Mouse (Mus musculus) forebrain, embryonic 16.5 days (tissue): ENCODE results near the gene Kcmf1. TPM values are rescaled to one million over a fixed set of nuclear protein-coding genes. Genes with fewer than 3 reads are reported as not detected.

ENCODE experiments used
- ATAC-seq: fragments of 200-750 bp; cut with Nextera tagmentation; 2 replicates; pipeline ENCODE4 v1.8.0; 2017; ENCODE audit warnings: mild to moderate bottlenecking, moderate library complexity
- H3K27ac ChIP-seq: fragments of 300-500 bp; sonication (generic); 2 replicates; pipeline ENCODE4 v1.5.1; 2014; ENCODE audit warnings: low read length, control low read depth
- H3K27me3 ChIP-seq: fragments of 300-500 bp; sonication (generic); replicated peaks from 2 replicates; pipeline ENCODE4 v1.6.1; 2014; ENCODE audit warnings: low read length; ENCODE audit not compliant: control insufficient read depth, insufficient read depth
- H3K36me3 ChIP-seq: fragments of 300-500 bp; sonication (generic); 2 replicates; pipeline ENCODE4 v1.6.1; 2014; ENCODE audit not compliant: control insufficient read depth, insufficient read depth
- H3K4me1 ChIP-seq: fragments of 300-500 bp; sonication (generic); replicated peaks from 2 replicates; pipeline ENCODE4 v1.6.1; 2014; ENCODE audit warnings: low read length; ENCODE audit not compliant: control insufficient read depth, insufficient read depth
- H3K4me2 ChIP-seq: fragments of 300-500 bp; sonication (generic); 2 replicates; pipeline ENCODE4 v1.6.1; 2014; ENCODE audit warnings: mild to moderate bottlenecking, low read length, control low read depth
- H3K4me3 ChIP-seq: fragments of 300-500 bp; sonication (generic); replicated peaks from 2 replicates; pipeline ENCODE4 v1.5.1; 2014; ENCODE audit warnings: mild to moderate bottlenecking, low read length, control low read depth
- H3K9ac ChIP-seq: fragments of 300-500 bp; sonication (generic); replicated peaks from 2 replicates; pipeline ENCODE4 v1.6.1; 2014; ENCODE audit warnings: low read depth, low read length, control low read depth
- H3K9me3 ChIP-seq: fragments of 300-500 bp; sonication (generic); 2 replicates; pipeline ENCODE4 v1.6.1; 2016; ENCODE audit warnings: low read length; ENCODE audit not compliant: control insufficient read depth
- WGBS: fragments of 180-500 bp; shearing (Covaris S2); extraction: QIAGEN DNeasy Blood & Tissue Kit; methylation state at CpG from one replicate; pipeline ENCODE4 v1.1.7; 2014; 5-methylcytosine and 5-hydroxymethylcytosine counted together
- polyA plus RNA-seq: library from polyadenylated mRNA; unstranded; fragments of >200 nt; fragmentation: Nextera tagmentation; extraction: Ambion mirVana; gene quantifications from 2 replicates; pipeline ENCODE4 v1.2.1, GENCODE M21; 2015

The Kcmf1 gene
- polyA plus RNA-seq, 1 experiment from 2014 or later: 31.1 TPM

DNA sequence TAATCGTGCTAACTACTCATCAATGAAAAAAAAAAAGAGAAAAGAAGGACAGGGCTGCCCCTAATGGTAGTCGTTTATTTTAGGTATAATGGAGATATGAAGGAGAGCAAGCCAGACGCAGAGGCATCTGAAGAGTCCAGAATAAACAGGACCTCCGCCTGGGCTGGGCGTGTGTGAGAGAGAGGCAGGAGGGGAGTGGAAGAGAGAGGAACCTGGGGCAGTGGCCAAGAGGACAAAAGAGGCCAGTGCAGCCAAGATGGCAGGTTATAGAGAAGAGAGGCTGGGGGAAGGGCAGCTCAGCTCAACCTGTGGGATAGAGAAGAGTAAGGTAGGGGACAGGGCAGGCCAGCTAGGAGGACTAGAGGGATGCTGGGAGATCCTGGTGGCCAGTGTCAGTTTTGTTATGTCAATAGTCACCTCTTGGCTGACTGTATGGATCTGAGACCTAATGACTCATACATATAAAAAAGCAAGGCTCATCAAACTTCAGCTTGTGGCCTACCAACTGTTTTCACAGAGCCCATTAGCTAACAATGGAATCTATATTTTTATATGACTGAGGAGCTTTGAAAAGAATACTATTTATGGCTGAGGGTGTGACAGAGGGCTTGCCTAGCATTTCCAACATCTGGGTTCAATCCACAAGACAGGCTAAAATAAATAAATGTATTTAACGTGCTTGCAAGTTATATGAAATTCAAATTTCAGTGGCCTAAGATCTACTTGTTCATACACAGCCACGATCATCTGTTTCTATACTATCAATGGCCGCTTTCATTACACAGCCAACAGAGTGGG is 16.9 kb downstream of the Kcmf1 start:
- no peaks in the 10 kb centered on the region for H3K36me3 ChIP-seq
- ATAC-seq: no peak
- H3K27ac ChIP-seq: no peak overlapping the region
- H3K9me3 ChIP-seq: no peaks in the 10 kb centered on the region
- no peaks in the 10 kb centered on the region for H3K4me1 ChIP-seq
- H3K9ac ChIP-seq: no peak overlapping the region
- no peak overlapping the region for H3K4me3 ChIP-seq
- no peaks in the 10 kb centered on the region for H3K27me3 ChIP-seq
- no peak overlapping the region for H3K4me2 ChIP-seq
- 91% methylated on average over 8 of the region's 8 CpGs for WGBS

DNA sequence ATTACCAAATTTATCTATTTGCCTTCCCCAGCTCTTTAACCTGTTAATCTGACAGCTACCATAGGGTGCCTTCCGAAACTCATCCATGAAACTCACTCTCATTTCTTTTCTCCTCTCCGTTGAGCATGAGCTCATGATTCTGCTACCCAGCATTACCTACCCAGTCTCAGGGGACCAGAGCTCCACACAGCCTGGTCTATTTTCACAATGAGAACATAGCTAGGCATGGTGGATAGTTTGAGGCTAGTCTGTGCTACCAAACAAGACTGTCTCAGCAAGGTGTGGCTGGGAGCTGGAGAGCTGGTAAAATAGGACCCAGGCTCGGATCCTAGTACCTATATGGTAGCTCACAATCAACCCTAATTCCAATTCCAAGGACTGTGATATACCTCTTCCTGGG is 17.6 kb downstream of the Kcmf1 start:
- 97% methylated on average over 3 of the region's 3 CpGs for WGBS
- Histone ChIP-seq H3K9ac (no peak overlapping the region), H3K4me3 (no peak overlapping the region), H3K4me1 (no peaks in the 10 kb centered on the region), H3K27me3 (no peaks in the 10 kb centered on the region), H3K4me2 (no peak overlapping the region), H3K9me3 (no peaks in the 10 kb centered on the region), H3K36me3 (no peaks in the 10 kb centered on the region), H3K27ac (no peak overlapping the region)
- ATAC-seq: no peak

DNA sequence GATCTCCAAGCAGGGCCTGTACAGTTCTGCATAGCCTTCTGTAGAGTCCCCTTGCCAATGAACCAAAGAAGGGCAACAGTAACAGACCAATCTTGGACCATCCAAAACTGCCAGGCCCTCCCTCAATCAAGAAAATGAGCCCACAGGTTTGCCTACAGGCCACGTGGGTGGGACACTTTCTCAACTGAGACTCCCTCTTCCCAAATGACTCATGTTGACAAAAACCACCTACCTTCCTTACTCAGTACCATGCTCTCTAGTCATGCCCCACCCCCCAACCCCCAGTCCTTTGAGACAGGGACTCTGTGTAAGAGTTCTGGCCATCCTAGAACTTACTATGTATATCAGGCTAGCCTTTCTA is 18.2 kb downstream of the Kcmf1 start:
- no peak for ATAC-seq
- H3K27ac ChIP-seq: no peak overlapping the region
- no peak overlapping the region for H3K9ac ChIP-seq
- no peaks in the 10 kb centered on the region for H3K27me3 ChIP-seq
- H3K4me1 ChIP-seq: no peaks in the 10 kb centered on the region
- no peaks in the 10 kb centered on the region for H3K36me3 ChIP-seq
- H3K4me2 ChIP-seq: no peak overlapping the region
- 96% methylated on average over 1 of the region's 1 CpGs for whole genome bisulfite sequencing
- no peak overlapping the region for H3K4me3 ChIP-seq
- H3K9me3 ChIP-seq: no peaks in the 10 kb centered on the region

DNA sequence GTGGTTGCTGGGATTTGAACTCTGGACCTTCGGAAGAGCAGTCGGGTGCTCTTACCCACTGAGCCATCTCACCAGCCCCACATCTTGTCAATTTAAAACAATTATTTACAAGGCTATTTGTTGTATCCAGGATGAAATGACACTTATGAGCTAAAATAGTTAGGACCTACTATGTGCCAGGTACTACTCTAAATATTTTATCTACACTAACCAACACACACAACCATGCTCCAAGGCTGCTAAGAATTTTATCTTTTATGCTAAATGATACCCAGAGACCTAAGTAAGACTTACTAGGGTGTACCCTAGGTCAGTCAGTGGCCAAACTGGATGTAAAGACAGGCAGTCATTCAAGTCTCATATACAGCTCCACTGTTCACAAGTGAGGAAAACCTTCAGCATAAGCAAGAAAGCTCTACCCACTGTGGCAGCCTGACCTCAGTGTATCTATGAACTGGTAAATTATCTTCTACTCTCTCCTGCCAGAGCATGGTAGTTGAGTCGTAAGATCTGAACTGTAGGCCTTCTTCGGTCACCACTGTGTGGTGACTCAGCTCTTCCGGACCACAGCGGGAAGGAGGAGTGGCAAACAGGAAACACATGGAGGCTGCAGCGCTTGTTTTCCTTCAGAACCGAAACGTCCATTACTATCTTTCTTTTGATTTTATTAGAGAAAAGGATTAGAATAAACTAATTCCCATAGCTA is 18.7 kb downstream of the Kcmf1 start:
- Histone ChIP-seq H3K27ac (no peak overlapping the region), H3K27me3 (no peaks in the 10 kb centered on the region), H3K9me3 (no peaks in the 10 kb centered on the region), H3K9ac (no peak overlapping the region), H3K4me3 (no peak overlapping the region), H3K36me3 (no peaks in the 10 kb centered on the region), H3K4me2 (no peak overlapping the region), H3K4me1 (no peaks in the 10 kb centered on the region)
- 94% methylated on average over 9 of the region's 9 CpGs for WGBS
- ATAC-seq: no peak

DNA sequence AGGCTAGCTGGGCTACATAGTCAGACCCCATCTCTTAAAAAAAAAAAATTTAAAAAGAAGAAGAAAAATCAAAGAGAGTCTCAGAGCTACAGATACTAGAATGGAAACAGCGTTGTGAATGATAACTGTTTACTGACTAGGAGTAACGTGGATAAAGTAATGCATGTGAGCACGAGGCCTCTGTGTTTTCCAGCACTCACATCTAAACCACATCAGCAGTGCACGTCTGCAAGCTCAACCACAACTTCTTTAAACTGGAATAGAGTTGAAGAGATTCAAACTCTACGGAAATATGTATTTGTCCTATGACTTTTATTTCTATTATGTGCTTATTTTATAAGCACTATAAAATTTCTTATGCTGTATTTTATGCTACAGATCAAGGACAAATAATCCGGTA is 23.1 kb downstream of the Kcmf1 start:
- no peak for ATAC-seq
- no peak overlapping the region for H3K9ac ChIP-seq

DNA sequence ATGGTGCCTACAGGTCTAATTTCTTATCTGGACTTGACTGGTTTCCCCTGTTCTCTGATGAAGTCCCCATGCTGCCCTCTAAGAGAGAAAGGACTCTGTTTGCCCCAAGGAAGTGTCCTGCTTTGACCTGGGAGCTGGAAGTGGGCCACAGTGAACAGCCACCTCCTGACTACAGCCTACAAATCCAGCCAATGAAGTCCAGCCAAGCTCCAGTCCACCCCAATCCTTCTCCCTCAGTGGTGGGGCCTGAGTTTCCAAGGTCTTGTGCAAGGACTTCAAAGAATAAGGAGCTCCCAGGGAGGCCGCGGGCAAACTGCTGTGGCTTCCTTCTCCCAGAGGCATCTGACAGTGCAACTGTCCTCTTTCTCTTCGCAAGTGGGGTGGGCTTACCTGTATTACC is 26.4 kb downstream of the Kcmf1 start:
- Histone ChIP-seq H3K36me3 (no peaks in the 10 kb centered on the region), H3K4me3 (no peak overlapping the region), H3K27me3 (no peaks in the 10 kb centered on the region), H3K4me2 (no peak overlapping the region), H3K9ac (no peak overlapping the region), H3K9me3 (no peaks in the 10 kb centered on the region), H3K27ac (no peak overlapping the region), H3K4me1 (0 out of 2 replicates have a peak, but pooled peaks cover 3% of the 10 kb centered on the region)
- WGBS: 85% methylated on average over 3 of the region's 3 CpGs
- ATAC-seq: no peak

More for the DNA sequence above, 23.1 kb downstream of the Kcmf1 start:
- Histone ChIP-seq H3K4me3 (no peak overlapping the region), H3K27me3 (no peaks in the 10 kb centered on the region), H3K36me3 (no peaks in the 10 kb centered on the region), H3K27ac (no peak overlapping the region), H3K4me2 (no peak overlapping the region), H3K4me1 (no peaks in the 10 kb centered on the region), H3K9me3 (no peaks in the 10 kb centered on the region)
- 94% methylated on average over 6 of the region's 6 CpGs for WGBS

DNA sequence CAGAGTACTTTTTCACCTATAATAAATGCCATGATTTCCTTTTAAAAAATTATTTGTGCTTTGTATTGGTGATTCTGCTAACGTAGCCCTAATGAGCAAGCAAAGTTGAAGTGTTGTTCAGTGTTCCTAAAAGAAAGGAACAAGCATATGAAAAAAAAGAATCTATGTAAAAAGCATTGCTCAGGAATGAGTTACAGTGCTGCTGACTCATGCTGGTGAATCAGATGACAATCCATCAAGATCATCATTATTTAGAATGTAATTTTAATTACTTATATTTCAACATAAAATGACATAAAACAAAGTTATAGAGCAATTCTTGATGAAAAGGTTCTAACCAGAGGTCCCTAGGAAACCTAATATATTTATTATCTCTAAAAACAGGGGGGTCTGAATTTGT is 27.5 kb downstream of the Kcmf1 start:
- H3K9me3 ChIP-seq: no peaks in the 10 kb centered on the region
- 78% methylated on average over 1 of the region's 1 CpGs for WGBS
- 0 out of 2 replicates have a peak, but pooled peaks cover 3% of the 10 kb centered on the region for H3K4me1 ChIP-seq
- no peak overlapping the region for H3K27ac ChIP-seq
- no peak for ATAC-seq
- H3K9ac ChIP-seq: no peak overlapping the region
- no peaks in the 10 kb centered on the region for H3K27me3 ChIP-seq
- no peak overlapping the region for H3K4me3 ChIP-seq
- H3K36me3 ChIP-seq: no peaks in the 10 kb centered on the region
- H3K4me2 ChIP-seq: no peak overlapping the region

DNA sequence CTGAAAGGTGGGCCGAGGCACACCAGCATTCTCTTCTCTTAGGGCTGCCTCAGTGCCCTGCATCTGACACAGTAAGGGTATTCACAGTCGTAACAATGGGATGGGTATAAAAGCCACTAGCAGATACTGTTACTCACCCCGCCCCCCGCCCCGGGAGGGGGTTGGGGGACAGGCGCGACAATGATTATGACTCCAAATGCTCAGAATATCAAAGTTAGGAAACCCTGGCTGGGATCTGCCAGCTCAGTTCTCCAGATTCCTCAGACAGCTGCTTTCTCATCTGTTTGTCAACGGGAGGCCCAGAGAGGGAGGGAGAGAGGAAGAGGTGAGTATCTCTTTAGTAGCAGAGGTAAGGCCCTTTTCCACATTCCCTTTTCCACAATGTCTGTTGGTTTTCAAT is 30.2 kb downstream of the Kcmf1 start:
- 80% methylated on average over 8 of the region's 8 CpGs for WGBS
- Histone ChIP-seq H3K9ac (no peak overlapping the region), H3K4me3 (no peak overlapping the region), H3K36me3 (no peaks in the 10 kb centered on the region), H3K27ac (no peak overlapping the region), H3K4me2 (no peak overlapping the region), H3K9me3 (no peaks in the 10 kb centered on the region), H3K27me3 (no peaks in the 10 kb centered on the region), H3K4me1 (0 out of 2 replicates have a peak, but pooled peaks cover 3% of the 10 kb centered on the region)
- no peak for ATAC-seq

DNA sequence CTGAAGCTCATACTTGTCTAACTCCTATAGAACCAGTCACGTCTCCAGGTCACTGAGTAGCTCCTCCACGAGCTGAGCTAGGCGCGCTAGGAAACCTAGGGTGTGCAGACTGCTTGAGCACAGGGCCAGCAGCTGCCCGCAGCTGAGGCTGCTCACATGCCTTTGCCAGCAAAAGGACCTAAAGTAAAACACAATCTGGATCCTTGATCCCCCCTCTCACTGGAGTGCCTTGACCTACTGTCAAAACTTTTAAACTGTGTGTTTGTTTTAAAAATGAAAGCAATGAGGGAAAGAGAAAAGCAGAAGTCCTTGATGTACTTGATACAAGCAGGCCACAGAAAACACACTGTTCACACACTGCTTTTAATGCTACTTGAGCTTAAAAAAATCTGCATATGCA is 31.1 kb downstream of the Kcmf1 start:
- H3K27me3 ChIP-seq: no peaks in the 10 kb centered on the region

More for the DNA sequence above, 31.1 kb downstream of the Kcmf1 start:
- Histone ChIP-seq H3K4me1 (0 out of 2 replicates have a peak, but pooled peaks cover 3% of the 10 kb centered on the region), H3K36me3 (no peaks in the 10 kb centered on the region), H3K4me3 (no peak overlapping the region), H3K27ac (no peak overlapping the region), H3K9ac (no peak overlapping the region), H3K9me3 (no peaks in the 10 kb centered on the region), H3K4me2 (no peak overlapping the region)
- WGBS: 85% methylated on average over 5 of the region's 5 CpGs
- no peak for ATAC-seq
